Mouse (Mus musculus): Measurements from ENCODE around the gene Ahrr. TPM values are rescaled to one million over a fixed set of nuclear protein-coding genes. Genes with fewer than 3 reads are reported as not detected.

Gene Ahrr
- 1 to 10 TPM in 1 of 2 experiments, under 1 TPM in 1; 0.80 to 1.2 TPM for total RNA-seq (2021)

DNA sequence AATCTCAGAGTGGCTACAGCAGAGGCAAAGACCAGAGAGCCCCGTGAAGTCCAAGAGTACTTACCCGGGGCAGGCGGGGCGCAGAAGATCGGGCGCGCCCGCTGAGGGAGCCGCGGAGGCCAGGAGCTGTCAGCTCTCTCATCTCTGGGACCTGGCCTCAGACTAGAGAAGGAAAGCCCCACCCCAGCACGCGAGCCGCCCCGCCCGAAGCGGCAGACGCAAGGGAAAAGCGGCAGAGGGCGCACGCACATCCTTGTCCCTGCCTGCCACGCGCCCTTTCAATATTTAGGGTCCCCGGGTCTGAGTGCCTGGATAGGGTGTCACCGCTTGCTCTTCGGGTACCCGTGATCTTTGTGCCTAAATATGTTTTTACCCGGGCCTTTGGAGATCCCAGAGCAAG is at the start of gene Ahrr:
Gene Ahrr, minus strand, starts transcription at position 165 of the 400 bp plus-strand sequence.
- DNase-seq: peak; percentile 6 to 13

DNA sequence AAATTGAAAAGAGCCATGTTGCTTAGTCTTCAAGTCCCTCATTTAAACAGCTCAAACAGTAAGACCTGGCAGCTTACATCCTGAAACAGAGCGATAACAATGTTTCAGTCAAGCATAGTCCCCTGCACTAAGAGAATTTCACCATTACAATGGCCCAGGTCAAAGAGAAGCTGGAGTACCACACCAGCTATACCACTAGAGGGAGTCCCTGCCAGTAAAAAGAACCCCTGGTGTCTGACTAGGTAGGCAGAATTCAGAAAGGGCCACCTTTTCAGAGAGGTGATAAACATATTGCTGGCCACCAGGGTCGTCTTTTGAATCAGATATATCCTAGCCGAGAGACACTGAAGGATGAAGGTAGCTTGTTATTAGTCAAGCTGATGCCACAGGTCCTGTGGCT is 48.9 kb upstream of the Ahrr start:
- DNase-seq: no peak

DNA sequence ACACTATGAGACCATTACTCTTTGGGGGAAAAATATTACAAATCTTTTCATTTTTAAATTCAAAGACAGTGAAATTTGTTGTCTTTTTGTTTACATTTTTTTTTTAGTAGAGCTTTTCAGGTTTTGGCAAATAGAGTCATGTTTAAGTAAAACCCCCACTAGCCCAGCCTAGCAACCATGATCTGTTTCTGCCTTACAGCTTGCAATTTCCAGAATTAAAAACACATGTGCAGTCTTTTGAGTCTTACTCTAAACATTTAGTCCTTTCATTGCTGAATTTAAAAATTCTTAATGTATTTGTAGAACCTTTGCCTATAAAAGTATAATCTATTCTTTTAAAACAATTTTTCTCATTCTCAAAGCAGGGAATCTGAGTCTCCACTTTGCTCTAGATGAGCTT is 37.2 kb upstream of the Ahrr start:
- DNase-seq: no peak

DNA sequence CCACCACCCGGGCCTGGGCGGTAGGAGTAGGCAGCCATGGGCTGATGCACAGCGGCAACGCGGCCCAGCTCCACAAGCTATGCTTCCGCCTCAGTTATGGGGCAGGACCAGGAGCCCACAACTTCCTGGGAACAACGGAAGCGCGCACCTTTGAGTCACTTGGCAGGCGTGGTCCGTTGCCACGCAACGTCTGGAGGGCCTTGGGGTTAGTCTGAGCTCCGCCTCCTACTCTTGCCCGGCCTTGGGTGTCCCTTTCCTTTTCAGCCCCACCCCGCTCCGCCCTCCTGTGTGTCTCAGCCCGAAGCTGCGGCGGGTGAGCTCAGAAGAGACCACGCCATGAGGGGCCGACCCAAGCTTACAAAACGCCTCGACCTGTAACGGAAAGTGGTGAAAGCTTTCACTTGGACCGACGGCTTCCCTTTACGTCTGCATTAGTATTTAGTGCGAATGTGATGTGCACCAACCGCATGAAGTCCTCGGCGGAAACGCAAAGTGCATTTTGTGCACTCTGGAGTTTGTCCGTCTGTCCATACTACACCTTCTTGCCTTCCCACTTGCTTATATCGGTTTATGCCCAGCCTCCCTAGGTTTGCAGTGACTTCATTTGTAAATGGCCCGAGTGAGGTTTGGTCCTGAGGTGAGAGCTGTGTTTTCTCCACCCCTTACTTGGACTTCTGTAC is 25.2 kb upstream of the Ahrr start, which contains the start of gene Pdcd6:
Gene Pdcd6, minus strand, starts transcription at position 411 of the 680 bp plus-strand sequence.
- DNase-seq: peak; percentile 86 to 87

- no peak for DNase-seq
Observed at GRCm38 (mm10) chr13:74316789-74317169, 24.6 kb upstream of the Ahrr start.

GRCm38 (mm10) chr13:74316386-74316785 is 24.3 kb upstream of the Ahrr start:
- no peak for DNase-seq

DNA sequence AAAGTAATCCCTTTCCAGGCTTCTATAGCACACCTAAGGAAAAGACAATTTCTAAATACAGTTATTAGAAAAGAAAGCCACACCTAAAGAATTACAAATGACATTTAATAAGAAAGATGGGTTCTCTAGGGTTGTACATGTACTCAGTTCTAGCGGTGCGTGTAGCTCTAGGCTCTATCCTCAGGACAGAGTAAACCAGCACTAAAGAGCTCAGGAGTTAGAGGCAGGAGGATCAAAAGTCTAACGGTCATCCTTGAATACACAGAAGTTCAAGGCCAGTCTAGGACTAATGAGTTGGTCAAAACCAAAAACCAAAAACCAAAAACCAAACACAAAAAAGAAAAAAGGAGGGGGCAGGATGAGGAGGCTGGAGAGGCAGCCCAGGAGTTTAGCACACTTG is 22.5 kb upstream of the Ahrr start:
- no peak for DNase-seq

- DNase-seq: no peak
Observed at GRCm38 (mm10) chr13:74305780-74306179, 13.6 kb upstream of the Ahrr start.

- DNase-seq: no peak
Observed at GRCm38 (mm10) chr13:74305380-74305779, 13.2 kb upstream of the Ahrr start.

DNA sequence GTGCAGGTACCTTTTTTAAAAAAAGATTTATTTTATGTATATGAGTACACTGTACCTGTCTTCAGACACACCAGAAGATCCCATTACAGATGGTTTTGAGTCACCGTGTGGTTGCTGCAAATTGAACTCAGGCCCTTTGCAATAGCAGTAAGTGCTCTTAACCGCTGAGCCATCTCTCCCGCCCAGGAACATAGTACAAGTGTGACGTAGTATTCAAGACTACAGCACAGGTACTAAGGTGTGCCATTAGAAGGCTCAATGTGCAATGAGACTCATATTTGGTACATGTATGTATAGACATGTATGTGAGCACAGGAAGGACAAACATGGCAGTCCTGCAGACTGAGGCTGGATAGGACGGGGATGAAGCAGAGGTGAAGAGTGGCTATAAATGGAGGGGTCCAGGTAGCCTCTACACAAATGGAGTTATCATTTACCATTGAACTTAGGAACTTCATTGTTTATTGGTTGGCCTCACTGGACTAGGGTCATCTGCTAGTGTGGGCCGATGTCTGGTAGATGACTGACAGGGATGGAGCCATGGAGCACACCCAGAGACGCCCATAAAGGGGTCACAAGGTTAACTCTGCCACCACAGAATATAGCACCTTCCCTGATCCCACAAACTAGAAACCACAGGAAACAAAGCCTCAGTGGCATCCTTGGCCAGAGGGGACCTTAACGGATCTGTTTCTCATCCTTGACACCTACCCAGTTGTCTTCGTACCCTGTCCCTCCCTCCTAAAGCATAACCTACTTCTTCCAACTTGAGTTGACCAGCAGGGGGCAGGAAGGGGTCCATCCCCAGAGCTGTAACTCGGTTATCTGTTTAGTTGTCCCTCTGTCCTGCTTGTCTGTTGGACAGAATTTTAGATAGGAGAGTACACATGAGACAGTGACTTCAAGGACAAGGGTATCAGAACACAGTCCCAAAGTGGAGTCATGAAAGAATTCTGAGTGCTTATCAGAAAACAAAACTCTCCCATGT is 10.2 kb upstream of the Ahrr start:
- no peak for DNase-seq

DNA sequence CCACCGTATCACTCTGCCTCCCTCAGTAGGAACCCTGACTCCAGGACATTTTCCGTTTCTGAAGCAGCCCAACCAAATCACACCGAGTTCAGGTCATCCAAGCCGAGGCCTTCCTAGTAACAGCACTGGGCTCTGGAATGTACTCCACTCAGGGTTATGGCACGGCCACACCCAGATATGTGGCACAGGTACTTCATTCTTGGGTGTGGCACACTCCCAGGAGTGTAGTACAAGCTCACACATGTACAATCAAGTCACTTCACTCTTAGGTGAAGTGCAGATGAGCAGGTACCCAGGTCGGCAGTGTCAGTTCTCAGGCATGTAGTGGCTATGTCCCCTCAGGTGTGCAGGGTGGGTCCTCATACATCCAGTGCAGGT is 9.5 kb upstream of the Ahrr start:
- no peak for DNase-seq

GRCm38 (mm10) chr13:74300925-74301606 is 8.9 kb upstream of the Ahrr start:
- peak; percentile 70 to 76 for DNase-seq

DNA sequence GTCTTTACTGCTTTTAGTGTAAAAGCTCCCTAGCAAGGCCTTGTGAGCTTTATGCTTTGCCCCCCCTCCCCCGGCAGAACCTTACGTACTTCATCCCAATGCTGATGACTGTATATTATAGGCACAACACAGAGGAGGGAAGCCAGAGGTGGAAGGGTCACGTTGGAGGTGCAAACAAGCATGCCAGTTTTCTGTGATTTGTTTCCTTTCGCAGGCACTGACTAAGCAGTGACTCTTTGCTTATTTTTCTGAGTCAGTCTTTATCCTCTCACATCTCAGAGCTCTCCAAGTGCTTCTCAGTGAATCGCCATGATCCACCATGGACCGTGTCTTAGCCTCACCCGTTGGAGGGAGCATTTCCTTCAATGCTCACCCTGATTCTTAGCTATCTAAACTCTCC is 4.2 kb upstream of the Ahrr start:
- no peak for DNase-seq

DNA sequence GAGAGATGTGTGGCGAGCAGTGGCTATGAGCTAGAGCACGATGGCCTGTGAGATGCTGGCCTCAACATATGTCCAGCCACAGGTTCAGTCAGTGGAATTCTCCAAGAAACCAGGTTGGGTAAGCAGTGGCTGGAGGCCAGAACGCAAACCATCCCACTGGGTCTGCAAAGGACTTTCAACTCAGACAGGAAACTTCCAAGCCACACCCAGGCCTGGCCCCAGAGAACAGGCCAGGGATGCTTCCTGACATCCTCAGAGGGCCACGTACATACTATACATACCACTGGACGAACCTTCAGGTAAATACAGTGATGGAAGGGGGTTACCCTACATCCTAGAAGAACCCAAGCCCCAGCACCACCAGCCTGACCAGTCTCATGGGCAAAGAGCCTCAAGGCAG is 2.5 kb downstream of the Ahrr start:
- no peak for DNase-seq

DNA sequence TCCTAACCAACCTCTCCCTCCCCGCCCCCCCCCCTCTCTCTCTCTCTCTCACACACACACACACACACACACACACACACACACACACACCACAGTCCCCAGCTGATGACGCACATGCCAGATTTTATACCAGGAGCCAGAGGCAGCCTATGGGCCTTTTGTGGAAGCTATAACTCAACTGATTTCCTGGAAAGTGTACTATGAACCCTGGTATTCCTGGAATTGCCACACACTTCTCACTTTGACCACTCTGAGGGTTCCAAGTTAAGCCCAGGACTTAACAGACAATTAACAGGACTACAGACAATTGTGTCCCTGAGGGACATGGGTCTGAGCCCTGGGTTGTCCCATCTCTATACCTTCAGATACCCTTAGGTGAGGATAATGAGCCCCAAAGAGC is 9.8 kb downstream of the Ahrr start:
- DNase-seq: no peak

DNA sequence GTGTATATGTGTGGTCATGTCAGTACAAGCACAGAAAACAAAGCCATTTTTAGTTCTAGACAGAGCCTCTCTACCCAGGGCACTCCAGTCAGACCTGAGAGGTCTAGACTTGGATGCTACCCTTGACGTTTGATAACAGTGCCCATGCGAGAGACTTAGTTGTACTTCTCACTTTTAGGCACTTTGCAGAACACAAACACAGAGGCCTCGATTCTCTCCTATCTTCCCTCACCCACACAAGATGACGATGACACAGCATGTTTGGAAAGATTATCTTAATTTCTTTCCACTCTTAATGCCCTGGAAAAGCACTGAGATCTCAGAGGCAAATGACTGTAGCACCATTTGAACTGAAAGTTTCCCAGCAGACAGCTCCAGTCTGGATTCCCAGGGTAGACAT is 16.4 kb downstream of the Ahrr start:
- no peak for DNase-seq

DNA sequence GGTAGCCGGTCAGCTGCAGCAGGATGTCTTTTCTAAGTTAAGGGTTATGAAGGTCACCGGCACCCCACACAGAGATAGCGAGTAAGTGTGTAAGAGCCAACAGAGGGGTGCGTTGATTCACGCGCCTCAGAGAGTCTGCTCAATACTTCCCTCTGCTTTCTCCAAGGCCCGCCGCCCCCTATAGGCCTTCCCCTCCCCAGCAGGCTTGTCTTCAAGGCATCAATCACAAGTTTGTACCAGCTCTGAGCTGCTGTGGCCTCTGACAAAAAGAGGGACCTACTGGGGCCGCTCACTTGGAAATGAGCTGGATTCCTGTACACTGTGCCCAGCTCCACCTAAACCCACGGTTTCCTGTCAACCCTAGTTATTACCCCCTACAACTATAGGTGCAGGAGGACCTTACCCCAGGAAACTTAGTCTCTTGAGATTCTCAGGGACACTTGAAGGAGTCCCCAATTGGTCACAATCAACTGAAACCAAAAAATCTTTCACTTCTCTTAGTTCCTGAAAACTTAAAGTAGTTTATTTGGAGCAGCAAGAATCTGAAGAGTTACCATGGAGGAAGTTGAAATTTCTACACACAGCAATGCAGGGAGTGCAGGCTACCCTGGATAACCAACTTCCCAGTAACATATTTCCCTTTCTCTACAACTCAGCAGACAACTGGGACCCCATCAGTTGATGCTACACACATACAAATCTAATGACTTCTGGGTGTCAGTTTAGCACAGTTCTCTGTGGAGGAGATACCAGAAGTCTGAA is 31.7 kb downstream of the Ahrr start:
- peak; percentile 27 to 35 for DNase-seq

DNA sequence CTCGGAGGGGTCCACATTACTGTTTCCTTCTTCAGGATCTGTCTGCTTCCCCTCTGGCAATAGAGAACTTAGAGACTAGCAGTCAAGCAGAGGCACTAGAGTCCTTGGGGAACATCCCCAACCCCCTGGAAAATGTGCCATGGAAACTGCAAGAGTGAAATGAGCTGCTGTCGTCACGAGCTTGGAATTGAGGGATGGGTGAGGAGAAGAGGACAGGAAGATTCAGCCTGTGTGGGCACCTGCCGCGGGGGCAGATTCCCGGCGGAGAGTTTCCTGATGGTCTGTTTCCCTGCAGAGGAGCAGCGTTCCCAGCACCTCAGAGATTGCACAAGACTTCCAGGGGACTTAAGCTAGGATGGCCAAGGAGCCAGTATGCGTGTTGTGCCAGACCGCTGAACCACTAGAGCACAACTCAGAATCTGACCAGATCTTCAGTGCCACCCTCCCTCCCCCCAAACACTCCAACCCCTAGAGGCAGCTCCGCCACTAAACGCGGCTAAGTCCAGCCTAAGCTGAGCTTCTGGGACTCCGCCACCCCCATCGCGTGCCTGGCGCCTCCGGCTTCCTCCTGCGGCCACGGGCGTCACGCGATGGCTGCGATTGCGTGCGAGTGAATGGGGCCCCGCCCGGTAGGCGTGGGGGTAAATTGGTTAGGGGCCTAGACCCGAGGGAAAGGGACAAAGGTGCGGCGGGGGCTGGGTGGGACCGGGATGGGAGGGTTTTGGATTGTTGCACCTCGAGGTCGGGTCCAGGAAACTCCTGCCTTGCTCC is 32.5 kb downstream of the Ahrr start:
- DNase-seq: peak; percentile 20 to 24

DNA sequence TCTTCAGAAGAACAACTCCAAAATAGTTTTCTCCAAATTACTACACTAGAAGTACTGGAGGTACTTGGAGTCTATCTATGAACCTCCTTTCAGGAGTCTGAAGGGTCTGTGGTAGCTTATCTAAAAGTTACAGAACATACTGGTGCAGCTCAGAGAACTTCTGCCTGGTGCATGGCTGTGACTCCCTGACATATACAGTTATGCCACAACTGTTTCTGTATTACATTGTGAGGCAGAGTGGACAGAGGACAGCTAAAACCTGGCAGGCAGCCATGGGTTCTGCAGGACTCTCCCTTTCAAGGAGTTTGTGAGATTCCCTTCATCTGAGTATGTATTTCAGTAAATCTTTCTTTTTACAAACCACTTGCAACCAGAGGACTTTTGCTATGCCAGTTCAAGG is 45.6 kb downstream of the Ahrr start:
- DNase-seq: no peak

GRCm38 (mm10) chr13:74245899-74246231 is 46.3 kb downstream of the Ahrr start:
- DNase-seq: no peak

DNA sequence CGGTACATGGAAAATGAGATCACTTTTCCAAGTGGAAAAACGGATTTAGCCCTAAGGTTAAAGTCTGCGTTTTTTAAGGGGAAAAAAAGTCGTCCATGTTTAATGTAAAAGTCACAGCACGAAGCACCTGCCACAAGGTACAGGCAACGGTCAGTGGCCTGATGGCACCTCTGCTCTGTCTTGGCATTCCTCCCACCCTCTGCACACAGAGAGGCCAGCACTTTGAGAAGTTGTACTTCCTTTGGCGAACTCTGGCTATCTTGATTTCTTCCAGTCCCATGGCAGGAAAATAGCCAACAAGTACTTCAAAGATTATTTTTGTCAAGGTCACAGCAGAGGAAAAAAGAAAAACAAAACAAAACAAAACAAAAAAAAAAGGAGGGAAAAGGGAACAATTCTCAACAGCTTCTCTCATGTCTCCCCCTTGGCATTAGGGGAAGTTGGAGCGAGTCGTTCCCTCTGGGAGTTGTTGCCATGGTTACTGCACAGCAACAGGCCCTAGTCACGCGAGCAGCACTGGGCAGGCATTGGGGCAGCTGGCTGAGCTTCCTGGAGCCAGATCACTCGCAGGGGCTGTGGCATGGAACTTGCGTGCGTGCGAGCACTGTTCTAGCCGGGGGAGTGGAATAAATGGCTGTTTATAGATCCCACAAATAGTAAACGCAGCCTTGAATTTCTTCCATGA is 46.8 kb downstream of the Ahrr start:
- peak; percentile 62 to 67 for DNase-seq

All from layer of hippocampus, postnatal 36 days (tissue).